Mouse (Mus musculus) c-Kit-positive CD71-negative TER-119-negative erythroid progenitor cells, embryonic 14.5 days (primary cell): Measurements from ENCODE around the gene Fam169b.
"Not testable (repeated sequence)": the region's sequence is repeated elsewhere in the genome, so short reads cannot be mapped to it uniquely, and the experiment has no call there.

Source experiments
- DNase-seq: peaks from one replicate; pipeline ENCODE4 v3.0.0-alpha.2; 2013; ENCODE audit warnings: low read depth

The Fam169b gene

DNA sequence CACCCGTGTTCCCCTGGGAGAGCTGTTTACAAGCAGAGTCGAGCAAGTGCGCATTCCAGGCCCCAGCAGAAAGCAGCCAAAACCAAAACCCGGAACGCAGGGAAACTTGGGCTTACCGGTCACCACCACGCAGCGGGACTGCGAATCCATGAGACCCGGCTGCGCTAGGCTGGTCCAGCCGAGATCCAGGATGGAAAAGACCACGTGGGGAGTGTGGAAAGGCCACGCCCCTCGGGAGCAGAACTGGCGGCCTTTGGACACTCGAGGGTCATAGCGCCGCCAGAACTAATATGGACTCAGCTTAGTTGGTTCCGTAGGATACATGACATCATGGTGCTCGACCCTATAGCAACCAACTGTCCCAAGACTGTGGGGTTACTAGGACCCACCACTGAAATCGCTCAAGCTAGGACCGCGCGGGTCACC is 9.6 kb upstream of the Fam169b start, which contains the start of gene Pgpep1l:
Pgpep1l (minus strand) TSS at position 206 of the 426 bp plus-strand sequence.
- no peak for DNase-seq

GRCm38 (mm10) chr7:68264531-68264930 is 9.1 kb upstream of the Fam169b start:
- no peak for DNase-seq

GRCm38 (mm10) chr7:68265391-68265790 is 8.2 kb upstream of the Fam169b start:
- DNase-seq = no peak

DNA sequence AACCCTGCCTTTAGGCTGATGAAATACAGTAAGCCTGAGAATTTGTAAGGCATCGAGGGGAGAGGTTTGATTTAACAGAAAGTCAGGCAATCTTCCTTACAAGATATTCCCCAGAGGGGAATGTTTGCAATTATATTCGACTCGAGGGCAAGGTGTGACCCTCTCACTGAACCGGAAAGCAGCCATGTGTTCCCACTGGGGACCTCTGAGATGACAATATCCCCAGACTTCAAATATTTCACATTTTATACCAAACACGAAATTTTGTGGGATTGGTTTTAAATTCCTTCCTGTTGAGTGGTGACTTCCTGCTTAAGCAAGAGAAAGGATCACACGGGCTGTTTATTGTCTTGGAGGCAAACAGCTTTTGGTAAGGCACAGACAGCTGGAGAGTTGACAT is 6.9 kb upstream of the Fam169b start:
- no peak for DNase-seq

- DNase-seq = no peak
Measured at GRCm38 (mm10) chr7:68270551-68270950, 3.1 kb upstream of the Fam169b start.

GRCm38 (mm10) chr7:68271816-68272215 is 1.8 kb upstream of the Fam169b start:
- no peak for DNase-seq

DNA sequence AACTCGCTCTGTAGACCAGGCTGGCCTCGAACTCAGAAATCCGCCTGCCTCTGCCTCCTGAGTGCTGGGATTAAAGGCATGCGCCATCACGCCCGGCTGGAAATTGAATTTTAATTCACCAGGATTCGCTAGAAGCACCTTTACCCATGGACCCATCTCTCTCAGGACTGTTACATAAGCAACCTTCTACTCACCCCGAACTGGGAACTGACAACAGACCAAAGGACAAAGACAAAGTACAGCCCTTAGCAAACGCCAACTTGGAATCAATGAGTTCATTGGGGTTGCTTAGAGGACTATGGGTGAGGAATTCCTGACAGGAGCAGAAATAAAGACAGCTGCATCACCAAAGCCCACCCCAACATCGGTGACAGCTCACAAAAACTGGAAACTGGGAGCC is 1.0 kb upstream of the Fam169b start:
- no peak for DNase-seq

- DNase-seq = no peak
Measured at GRCm38 (mm10) chr7:68274218-68274617, 579 bp downstream of the Fam169b start.

- DNase-seq = no peak
Measured at GRCm38 (mm10) chr7:68274951-68275350, 1.3 kb downstream of the Fam169b start.

- DNase-seq = not testable (repeated sequence)
Measured at GRCm38 (mm10) chr7:68275445-68275837, 1.8 kb downstream of the Fam169b start.

DNA sequence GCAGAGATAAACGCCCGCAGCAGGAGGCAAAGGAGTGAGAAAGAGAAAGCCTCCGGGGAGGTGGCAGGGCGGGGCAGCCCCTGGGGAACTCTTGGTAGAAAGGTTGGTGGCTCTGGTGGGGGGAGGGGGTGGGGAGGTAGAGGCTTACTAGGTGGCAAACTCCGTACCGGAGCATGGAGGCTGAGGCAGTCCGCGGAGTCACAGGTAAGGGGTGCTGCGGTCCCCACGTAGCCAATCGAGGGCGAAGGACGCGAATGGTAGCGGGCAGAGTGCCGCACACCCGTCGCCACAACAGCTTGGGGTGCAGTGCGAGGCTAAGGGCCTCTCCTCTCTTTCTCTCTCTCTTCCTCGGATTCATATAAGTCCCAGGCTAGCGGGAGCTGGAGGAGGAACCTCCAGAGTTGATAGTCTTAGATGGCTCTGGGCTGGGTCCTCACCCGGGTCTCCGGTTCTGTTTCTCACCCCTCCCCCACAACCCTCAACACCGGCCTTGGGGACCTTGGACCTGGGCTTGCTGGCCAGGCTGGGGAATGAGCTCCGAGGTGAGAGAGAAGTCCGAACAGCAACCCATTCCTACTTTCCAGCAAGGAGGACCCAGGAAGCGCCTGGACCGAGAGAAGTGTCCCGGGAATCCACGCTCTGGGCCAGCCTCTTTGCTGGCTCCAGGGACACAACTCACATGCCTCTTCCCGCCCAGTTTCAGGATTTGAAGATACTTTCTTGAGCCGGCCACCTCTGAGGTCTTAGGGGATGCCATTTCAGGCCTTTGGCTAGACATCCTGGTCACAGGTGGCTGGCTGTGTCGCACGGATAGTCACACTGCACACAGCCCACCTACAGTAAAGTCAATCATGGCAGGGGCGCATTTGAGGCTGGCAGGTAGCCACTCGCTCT is 2.4 kb downstream of the Fam169b start:
- DNase-seq = no peak

GRCm38 (mm10) chr7:68277054-68277896 is 3.6 kb downstream of the Fam169b start:
- DNase-seq = no peak

DNA sequence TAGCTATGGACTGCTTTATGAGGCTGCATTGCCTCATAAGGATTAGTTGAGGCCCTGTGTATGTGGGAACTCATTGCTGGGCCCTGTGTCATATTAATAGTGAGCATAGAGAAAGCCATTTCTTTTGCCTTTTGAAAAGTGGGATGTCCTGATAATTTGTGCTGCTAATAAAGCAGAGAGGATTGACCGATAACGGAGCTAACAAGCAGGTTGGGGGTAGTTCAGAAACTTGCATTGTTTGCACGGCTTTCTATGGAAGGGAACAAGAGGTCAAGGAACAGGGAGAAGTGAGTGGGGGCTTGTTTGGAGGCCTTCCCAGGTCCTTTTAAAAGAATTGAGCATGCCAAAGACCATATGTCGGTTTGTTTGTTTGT is 4.2 kb downstream of the Fam169b start:
- no peak for DNase-seq

DNA sequence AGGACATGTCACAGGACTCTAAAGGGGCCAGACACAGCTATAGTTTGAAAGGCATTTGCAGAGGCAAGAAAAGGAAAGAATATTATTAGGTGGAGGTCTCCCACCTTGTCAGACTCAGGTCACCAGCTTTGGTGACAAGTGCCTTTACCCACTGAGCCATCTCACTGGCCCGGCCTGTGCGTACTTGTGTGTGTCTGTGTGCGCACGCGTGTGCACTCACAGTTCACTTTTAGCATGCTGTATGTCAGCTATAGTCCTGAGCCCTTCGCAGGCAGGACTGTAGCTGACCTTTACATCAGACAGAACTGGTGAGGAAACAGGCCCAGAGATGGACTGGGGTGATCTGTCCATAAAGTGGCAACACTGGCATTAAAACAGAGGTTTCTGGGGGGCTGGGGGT is 4.7 kb downstream of the Fam169b start:
- no peak for DNase-seq

DNA sequence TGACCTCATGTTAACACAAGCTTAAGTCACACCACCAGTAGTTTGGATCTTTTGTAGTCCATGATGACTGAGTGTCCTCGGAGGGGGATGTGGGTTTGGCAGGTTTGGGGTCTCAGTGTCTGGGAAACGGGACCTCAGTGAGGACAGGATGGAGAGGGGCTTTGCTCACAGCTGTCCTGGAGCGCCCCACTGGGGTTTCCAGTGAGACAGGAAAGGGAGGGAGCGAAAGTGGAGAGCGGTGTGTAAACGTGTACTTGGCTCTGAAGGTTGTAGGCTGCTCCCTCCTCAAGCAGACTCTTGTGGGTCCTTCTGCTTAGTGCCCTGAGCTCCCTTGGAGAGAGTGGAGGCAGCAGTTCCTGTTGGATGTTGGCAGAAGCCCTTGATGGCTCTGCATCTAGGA is 5.3 kb downstream of the Fam169b start:
- DNase-seq = no peak

GRCm38 (mm10) chr7:68279481-68279880 is 5.8 kb downstream of the Fam169b start:
- no peak for DNase-seq

DNA sequence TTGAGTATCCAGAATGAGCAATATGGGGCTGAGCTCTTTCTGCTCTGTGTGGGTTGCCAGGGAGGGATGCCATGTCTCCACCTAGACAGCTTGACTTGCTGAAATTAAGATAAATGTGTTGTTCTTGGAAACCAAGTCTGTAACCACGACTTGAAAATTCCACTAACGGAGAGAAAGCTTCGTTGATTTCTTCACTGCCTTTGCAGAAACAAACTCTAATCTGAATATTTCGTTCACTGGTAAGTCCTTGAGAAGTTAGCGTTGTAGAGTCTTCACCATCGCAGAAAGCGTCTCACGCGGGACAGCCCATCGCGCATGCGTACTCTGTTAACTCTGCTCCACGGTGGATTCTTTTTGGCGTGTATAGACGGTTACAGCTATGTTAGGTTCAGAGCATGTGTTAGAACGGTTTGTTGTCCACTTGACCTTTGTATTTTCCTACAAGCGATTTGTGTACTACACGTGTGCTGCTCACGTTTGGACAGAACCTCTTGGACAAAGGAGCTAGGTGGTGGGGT is 6.8 kb downstream of the Fam169b start:
- DNase-seq = no peak

DNA sequence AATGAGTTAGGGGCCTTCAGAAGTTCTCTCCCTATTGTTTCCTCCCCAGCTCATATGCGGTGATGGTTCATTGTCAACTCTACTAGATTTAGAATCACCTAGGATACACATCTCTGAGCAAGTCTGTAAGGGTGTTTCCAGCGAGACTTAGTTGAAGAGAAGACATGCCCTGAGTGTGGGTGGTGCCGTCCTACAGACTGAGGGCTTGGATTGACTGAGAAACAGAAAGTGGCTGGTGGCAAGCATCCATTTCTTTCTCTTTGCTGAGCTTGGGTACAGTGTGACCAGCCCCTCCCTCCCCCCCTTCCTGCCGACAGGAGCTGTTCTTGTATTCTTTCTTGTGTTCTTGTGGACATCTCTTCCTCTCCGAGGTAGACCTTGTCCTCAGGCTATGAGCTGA is 7.7 kb downstream of the Fam169b start:
- no peak for DNase-seq

- DNase-seq = peak; percentile 44
Measured at GRCm38 (mm10) chr7:68282304-68283132, 8.9 kb downstream of the Fam169b start.

- DNase-seq = not testable (repeated sequence)
Measured at GRCm38 (mm10) chr7:68283133-68283520, 9.5 kb downstream of the Fam169b start.

DNA sequence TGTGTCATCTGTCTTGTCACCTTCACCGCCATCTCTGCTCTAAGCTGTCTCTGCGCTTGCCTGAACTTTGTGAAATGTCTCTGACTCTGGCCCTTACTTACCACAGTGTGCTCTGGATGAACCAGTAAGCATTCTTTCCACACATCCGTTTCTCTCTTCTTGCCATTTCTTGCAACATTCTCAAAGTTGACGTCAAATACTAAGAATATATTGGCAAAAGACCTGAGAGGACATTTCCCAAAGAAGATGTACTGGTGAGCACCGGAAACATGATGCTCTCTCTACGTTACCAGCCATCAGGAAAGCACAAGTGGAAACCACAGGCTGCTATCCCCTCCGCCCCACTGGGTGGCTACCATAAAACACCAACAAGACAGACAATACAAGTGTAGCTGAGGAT is 10.1 kb downstream of the Fam169b start:
- no peak for DNase-seq

GRCm38 (mm10) chr7:68285851-68286298 is 12.2 kb downstream of the Fam169b start:
- DNase-seq = no peak
